Mouse (Mus musculus): ENCODE measurements at regions not wholly inside any gene's neighbourhood (a gene's known extent, or its start where the extent isn't known, plus 50 kb on each side); places are given as distances from the start of the nearest gene placed in this dataset.

DNA sequence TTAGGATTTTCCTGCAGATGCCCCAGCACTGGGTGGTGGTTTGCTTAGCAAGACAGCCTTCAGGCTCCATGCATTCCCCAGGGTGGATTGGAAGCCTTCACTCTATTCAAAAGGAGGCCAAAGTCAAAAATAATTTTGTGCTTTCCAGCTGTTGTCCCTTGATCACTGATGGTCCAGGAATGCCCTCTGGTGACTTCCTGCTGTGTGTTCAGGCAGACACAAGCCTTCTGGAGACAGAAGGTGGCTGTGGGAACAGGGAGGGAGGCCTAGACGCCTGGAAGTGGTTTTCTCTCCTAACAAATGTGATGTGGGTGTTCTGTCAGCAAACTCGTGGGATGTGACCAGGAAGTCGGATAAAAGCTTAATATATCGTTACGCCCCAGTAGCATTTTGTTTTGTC, 81.3 kb downstream of the Atp6ap1l start:
- no peak for ATAC-seq (ENCODE audit: low FRiP score, low TSS enrichment)
- no peak for DNase-seq (ENCODE audit: low spot score)

DNA sequence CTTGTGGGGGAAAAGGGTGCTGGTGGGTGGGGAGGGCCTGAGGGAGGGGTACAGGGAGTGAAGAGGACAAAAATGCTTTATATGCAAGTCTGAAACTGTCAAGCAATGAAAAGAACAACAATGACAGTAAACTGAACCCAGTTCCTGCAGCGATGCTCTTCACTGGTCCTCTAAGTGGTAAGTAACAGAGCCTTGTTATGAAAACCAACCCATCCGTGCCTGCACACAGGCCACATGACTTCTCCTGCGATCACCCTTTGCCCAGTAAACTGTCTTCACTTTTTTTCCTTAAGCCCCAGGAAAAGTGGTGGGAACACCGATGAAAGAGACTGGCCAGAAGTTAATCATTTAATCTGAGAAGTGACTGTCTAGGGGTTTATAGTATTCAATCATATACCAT, 83.3 kb downstream of the Atp6ap1l start:
- 80% methylated on average over 4 of the region's 4 CpGs for WGBS
- Histone ChIP-seq H3K4me1 (replicated peaks; ENCODE audit: control insufficient read depth, insufficient read depth) (no peaks in the 10 kb centered on the region), H3K4me2 (replicated peaks; ENCODE audit: low read depth) (no peak overlapping the region), H3K27me3 (ENCODE audit: control insufficient read depth, insufficient read depth, low read length) (no peaks in the 10 kb centered on the region), H3K27ac (replicated peaks) (no peak overlapping the region), H3K9me3 (ENCODE audit: control insufficient read depth, low read length) (no peaks in the 10 kb centered on the region), H3K36me3 (ENCODE audit: control insufficient read depth, insufficient read depth, low read length) (no peaks in the 10 kb centered on the region), H3K4me3 (ENCODE audit: low read depth, low read length) (no peak overlapping the region), H3K9ac (ENCODE audit: low read length) (no peak overlapping the region)
- DNase-seq (ENCODE audit: low spot score) (no peak), ATAC-seq (ENCODE audit: low FRiP score, low TSS enrichment) (no peak)
- no peak for TF ChIP-seq CTCF (IDR thresholded peaks at IDR 0.05; ENCODE audit: low read depth)
- no peak for TF ChIP-seq EP300 (optimal IDR thresholded peaks at IDR 0.05)

More for the DNA sequence above, 81.3 kb downstream of the Atp6ap1l start:
- Histone ChIP-seq H3K4me3 (ENCODE audit: low read depth, low read length) (no peak overlapping the region), H3K27ac (replicated peaks) (no peak overlapping the region), H3K9me3 (ENCODE audit: control insufficient read depth, low read length) (no peaks in the 10 kb centered on the region), H3K4me1 (replicated peaks; ENCODE audit: control insufficient read depth, insufficient read depth) (no peaks in the 10 kb centered on the region), H3K4me2 (replicated peaks; ENCODE audit: low read depth) (no peak overlapping the region), H3K27me3 (ENCODE audit: control insufficient read depth, insufficient read depth, low read length) (no peaks in the 10 kb centered on the region), H3K9ac (ENCODE audit: low read length) (no peak overlapping the region), H3K36me3 (ENCODE audit: control insufficient read depth, insufficient read depth, low read length) (no peaks in the 10 kb centered on the region)
- WGBS: 71% methylated on average over 5 of the region's 5 CpGs
- TF ChIP-seq EP300 (optimal IDR thresholded peaks at IDR 0.05): no peak
- TF ChIP-seq CTCF (IDR thresholded peaks at IDR 0.05; ENCODE audit: low read depth): peak; percentile 54

- Histone ChIP-seq H3K36me3 (ENCODE audit: control insufficient read depth, insufficient read depth, low read length) (no peaks in the 10 kb centered on the region), H3K27ac (replicated peaks) (no peak overlapping the region), H3K4me1 (replicated peaks; ENCODE audit: control insufficient read depth, insufficient read depth) (no peaks in the 10 kb centered on the region), H3K4me2 (replicated peaks; ENCODE audit: low read depth) (no peak overlapping the region), H3K27me3 (ENCODE audit: control insufficient read depth, insufficient read depth, low read length) (no peaks in the 10 kb centered on the region), H3K9me3 (ENCODE audit: control insufficient read depth, low read length) (no peaks in the 10 kb centered on the region), H3K4me3 (ENCODE audit: low read depth, low read length) (no peak overlapping the region), H3K9ac (ENCODE audit: low read length) (no peak overlapping the region)
- TF ChIP-seq EP300 (optimal IDR thresholded peaks at IDR 0.05) (no peak), CTCF (IDR thresholded peaks at IDR 0.05; ENCODE audit: low read depth) (no peak)
- ATAC-seq (ENCODE audit: low FRiP score, low TSS enrichment) (no peak), DNase-seq (ENCODE audit: low spot score) (no peak)
- 16% methylated on average over 3 of the region's 3 CpGs for WGBS
Measured at GRCm38 (mm10) chr13:90820453-90820852, 84.7 kb downstream of the Atp6ap1l start.

- ATAC-seq (ENCODE audit: low FRiP score, low TSS enrichment) (no peak), DNase-seq (ENCODE audit: low spot score) (no peak)
- Histone ChIP-seq H3K9me3 (ENCODE audit: control insufficient read depth, low read length) (no peaks in the 10 kb centered on the region), H3K36me3 (ENCODE audit: control insufficient read depth, insufficient read depth, low read length) (no peaks in the 10 kb centered on the region), H3K4me3 (ENCODE audit: low read depth, low read length) (no peak overlapping the region), H3K4me2 (replicated peaks; ENCODE audit: low read depth) (no peak overlapping the region), H3K9ac (ENCODE audit: low read length) (no peak overlapping the region), H3K4me1 (replicated peaks; ENCODE audit: control insufficient read depth, insufficient read depth) (no peaks in the 10 kb centered on the region), H3K27ac (replicated peaks) (no peak overlapping the region), H3K27me3 (ENCODE audit: control insufficient read depth, insufficient read depth, low read length) (no peaks in the 10 kb centered on the region)
- 43% methylated on average over 7 of the region's 7 CpGs for WGBS
- TF ChIP-seq EP300 (optimal IDR thresholded peaks at IDR 0.05): no peak
- TF ChIP-seq CTCF (IDR thresholded peaks at IDR 0.05; ENCODE audit: low read depth): no peak
Measured at GRCm38 (mm10) chr13:90819934-90820333, 85.2 kb downstream of the Atp6ap1l start.

GRCm38 (mm10) chr13:90814174-90814865, 90.8 kb downstream of the Atp6ap1l start:
- H3K9ac ChIP-seq (ENCODE audit: low read length): no peak overlapping the region
- TF ChIP-seq CTCF (IDR thresholded peaks at IDR 0.05; ENCODE audit: low read depth): no peak
- TF ChIP-seq EP300 (optimal IDR thresholded peaks at IDR 0.05): no peak
- no peaks in the 10 kb centered on the region for H3K4me1 ChIP-seq (replicated peaks; ENCODE audit: control insufficient read depth, insufficient read depth)
- 58% methylated on average over 4 of the region's 4 CpGs for WGBS
- H3K4me3 ChIP-seq (ENCODE audit: low read depth, low read length): no peak overlapping the region
- no peak overlapping the region for H3K4me2 ChIP-seq (replicated peaks; ENCODE audit: low read depth)
- H3K36me3 ChIP-seq (ENCODE audit: control insufficient read depth, insufficient read depth, low read length): no peaks in the 10 kb centered on the region
- no peaks in the 10 kb centered on the region for H3K27me3 ChIP-seq (ENCODE audit: control insufficient read depth, insufficient read depth, low read length)
- no peaks in the 10 kb centered on the region for H3K9me3 ChIP-seq (ENCODE audit: control insufficient read depth, low read length)
- H3K27ac ChIP-seq (replicated peaks): no peak overlapping the region
- DNase-seq (ENCODE audit: low spot score): no peak
- no peak for ATAC-seq (ENCODE audit: low FRiP score, low TSS enrichment)

GRCm38 (mm10) chr13:90810011-90810410, 95.1 kb downstream of the Atp6ap1l start:
- no peak for TF ChIP-seq EP300 (optimal IDR thresholded peaks at IDR 0.05)
- TF ChIP-seq CTCF (IDR thresholded peaks at IDR 0.05; ENCODE audit: low read depth): no peak
- H3K4me1 ChIP-seq (replicated peaks; ENCODE audit: control insufficient read depth, insufficient read depth): no peaks in the 10 kb centered on the region
- no peaks in the 10 kb centered on the region for H3K27me3 ChIP-seq (ENCODE audit: control insufficient read depth, insufficient read depth, low read length)
- no peak overlapping the region for H3K9ac ChIP-seq (ENCODE audit: low read length)
- no peaks in the 10 kb centered on the region for H3K9me3 ChIP-seq (ENCODE audit: control insufficient read depth, low read length)
- H3K27ac ChIP-seq (replicated peaks): no peak overlapping the region
- 74% methylated on average over 6 of the region's 6 CpGs for WGBS
- ATAC-seq (ENCODE audit: low FRiP score, low TSS enrichment): no peak
- no peak for DNase-seq (ENCODE audit: low spot score)
- no peaks in the 10 kb centered on the region for H3K36me3 ChIP-seq (ENCODE audit: control insufficient read depth, insufficient read depth, low read length)
- H3K4me2 ChIP-seq (replicated peaks; ENCODE audit: low read depth): no peak overlapping the region
- no peak overlapping the region for H3K4me3 ChIP-seq (ENCODE audit: low read depth, low read length)

Measured in stomach, postnatal 0 days (tissue).